Mouse (Mus musculus): ENCODE data around the gene Znrf4. TPM values are rescaled to one million over a fixed set of nuclear protein-coding genes. Genes with fewer than 3 reads are reported as not detected.

Znrf4 gene
- polyA plus RNA-seq, 1 experiment from 2014 or later = not detected

GRCm38 (mm10) chr17:56487441-56487888 is 24.8 kb downstream of the Znrf4 start:
- H3K4me3 ChIP-seq (ENCODE audit: control insufficient read depth in 1 of 2, insufficient read depth in 1 of 2, low read depth in 1 of 2, low read length in 2 of 2) = no peak overlapping the region
- peaks cover 19% of the 10 kb centered on the region for H3K9me3 ChIP-seq (ENCODE audit: control insufficient read depth, low read length)
- no peak overlapping the region for H3K4me2 ChIP-seq (ENCODE audit: low read length)
- H3K9ac ChIP-seq (ENCODE audit: low read length) = no peak overlapping the region
- 5% methylated on average over 2 of the region's 16 CpGs for WGBS
- H3K36me3 ChIP-seq (ENCODE audit: control insufficient read depth, insufficient read depth, low read length) = no peaks in the 10 kb centered on the region
- no peak overlapping the region for H3K27ac ChIP-seq (replicated peaks in 1 of 2; ENCODE audit: control insufficient read depth in 1 of 2, insufficient read depth in 1 of 2, low read depth in 2 of 2, low read length in 2 of 2)
- H3K27me3 ChIP-seq (ENCODE audit: control insufficient read depth, insufficient read depth, low read length) = peaks cover 5% of the 10 kb centered on the region; the same call in 1 of the 2 replicates
- ATAC-seq (ENCODE audit: insufficient number of reproducible peaks, insufficient read depth, low FRiP score, low read depth) = peak; percentile 47; the same call in 1 of the 2 replicates
- no peaks in the 10 kb centered on the region; a peak in 1 of 4 replicates for H3K4me1 ChIP-seq (ENCODE audit: control insufficient read depth in 2 of 2, insufficient read depth in 2 of 2, low read length in 2 of 2)

GRCm38 (mm10) chr17:56485926-56486325 is 26.3 kb downstream of the Znrf4 start:
- Histone ChIP-seq H3K27me3 (ENCODE audit: control insufficient read depth, insufficient read depth, low read length) (peaks cover 9% of the 10 kb centered on the region; the same call in 1 of the 2 replicates), H3K4me1 (ENCODE audit: control insufficient read depth in 2 of 2, insufficient read depth in 2 of 2, low read length in 2 of 2) (no peaks in the 10 kb centered on the region; a peak in 1 of 4 replicates), H3K9ac (ENCODE audit: low read length) (no peak overlapping the region), H3K4me3 (ENCODE audit: control insufficient read depth in 1 of 2, insufficient read depth in 1 of 2, low read depth in 1 of 2, low read length in 2 of 2) (no peak overlapping the region), H3K9me3 (ENCODE audit: control insufficient read depth, low read length) (peaks cover 7% of the 10 kb centered on the region), H3K27ac (replicated peaks in 1 of 2; ENCODE audit: control insufficient read depth in 1 of 2, insufficient read depth in 1 of 2, low read depth in 2 of 2, low read length in 2 of 2) (no peak overlapping the region), H3K36me3 (ENCODE audit: control insufficient read depth, insufficient read depth, low read length) (no peaks in the 10 kb centered on the region), H3K4me2 (ENCODE audit: low read length) (no peak overlapping the region)
- 90% methylated on average over 9 of the region's 9 CpGs for WGBS
- no peak for ATAC-seq (ENCODE audit: insufficient number of reproducible peaks, insufficient read depth, low FRiP score, low read depth)

GRCm38 (mm10) chr17:56485118-56485517 is 27.1 kb downstream of the Znrf4 start:
- Histone ChIP-seq H3K27ac (replicated peaks in 1 of 2; ENCODE audit: control insufficient read depth in 1 of 2, insufficient read depth in 1 of 2, low read depth in 2 of 2, low read length in 2 of 2) (no peak overlapping the region), H3K27me3 (ENCODE audit: control insufficient read depth, insufficient read depth, low read length) (peaks cover 9% of the 10 kb centered on the region; the same call in 1 of the 2 replicates), H3K36me3 (ENCODE audit: control insufficient read depth, insufficient read depth, low read length) (no peaks in the 10 kb centered on the region), H3K9me3 (ENCODE audit: control insufficient read depth, low read length) (no peaks in the 10 kb centered on the region), H3K4me1 (ENCODE audit: control insufficient read depth in 2 of 2, insufficient read depth in 2 of 2, low read length in 2 of 2) (no peaks in the 10 kb centered on the region; a peak in 1 of 4 replicates), H3K4me3 (ENCODE audit: control insufficient read depth in 1 of 2, insufficient read depth in 1 of 2, low read depth in 1 of 2, low read length in 2 of 2) (no peak overlapping the region), H3K9ac (ENCODE audit: low read length) (no peak overlapping the region), H3K4me2 (ENCODE audit: low read length) (no peak overlapping the region)
- whole genome bisulfite sequencing = 71% methylated on average over 8 of the region's 9 CpGs
- ATAC-seq (ENCODE audit: insufficient number of reproducible peaks, insufficient read depth, low FRiP score, low read depth) = no peak

GRCm38 (mm10) chr17:56482671-56483070 is 29.6 kb downstream of the Znrf4 start:
- Histone ChIP-seq H3K27ac (replicated peaks in 1 of 2; ENCODE audit: control insufficient read depth in 1 of 2, insufficient read depth in 1 of 2, low read depth in 2 of 2, low read length in 2 of 2) (no peak overlapping the region), H3K36me3 (ENCODE audit: control insufficient read depth, insufficient read depth, low read length) (no peaks in the 10 kb centered on the region), H3K27me3 (ENCODE audit: control insufficient read depth, insufficient read depth, low read length) (peaks cover 9% of the 10 kb centered on the region; the same call in 1 of the 2 replicates), H3K4me2 (ENCODE audit: low read length) (no peak overlapping the region), H3K4me1 (ENCODE audit: control insufficient read depth in 2 of 2, insufficient read depth in 2 of 2, low read length in 2 of 2) (no peaks in the 10 kb centered on the region; a peak in 1 of 4 replicates), H3K4me3 (ENCODE audit: control insufficient read depth in 1 of 2, insufficient read depth in 1 of 2, low read depth in 1 of 2, low read length in 2 of 2) (no peak overlapping the region), H3K9ac (ENCODE audit: low read length) (no peak overlapping the region), H3K9me3 (ENCODE audit: control insufficient read depth, low read length) (no peaks in the 10 kb centered on the region)
- no peak for ATAC-seq (ENCODE audit: insufficient number of reproducible peaks, insufficient read depth, low FRiP score, low read depth)
- WGBS = 68% methylated on average over 1 of the region's 1 CpGs

- ATAC-seq (ENCODE audit: insufficient number of reproducible peaks, insufficient read depth, low FRiP score, low read depth) = no peak
- WGBS = 17% methylated on average over 6 of the region's 6 CpGs
- H3K36me3 ChIP-seq (ENCODE audit: control insufficient read depth, insufficient read depth, low read length) = no peaks in the 10 kb centered on the region
- H3K4me2 ChIP-seq (ENCODE audit: low read length) = no peak overlapping the region
- peaks cover 6% of the 10 kb centered on the region; the same call in 1 of the 2 replicates for H3K9me3 ChIP-seq (ENCODE audit: control insufficient read depth, low read length)
- no peak overlapping the region for H3K4me3 ChIP-seq (ENCODE audit: control insufficient read depth in 1 of 2, insufficient read depth in 1 of 2, low read depth in 1 of 2, low read length in 2 of 2)
- H3K27ac ChIP-seq (replicated peaks in 1 of 2; ENCODE audit: control insufficient read depth in 1 of 2, insufficient read depth in 1 of 2, low read depth in 2 of 2, low read length in 2 of 2) = no peak overlapping the region
- no peak overlapping the region for H3K9ac ChIP-seq (ENCODE audit: low read length)
- peaks cover 9% of the 10 kb centered on the region; the same call in 1 of the 2 replicates for H3K27me3 ChIP-seq (ENCODE audit: control insufficient read depth, insufficient read depth, low read length)
- H3K4me1 ChIP-seq (ENCODE audit: control insufficient read depth in 2 of 2, insufficient read depth in 2 of 2, low read length in 2 of 2) = peaks cover 12% of the 10 kb centered on the region in 2 experiments
Observed at GRCm38 (mm10) chr17:56479358-56479757, 32.9 kb downstream of the Znrf4 start.

GRCm38 (mm10) chr17:56478191-56478611 is 34.0 kb downstream of the Znrf4 start:
- 63% methylated on average over 11 of the region's 11 CpGs for WGBS
- no peak overlapping the region for H3K4me3 ChIP-seq (ENCODE audit: control insufficient read depth in 1 of 2, insufficient read depth in 1 of 2, low read depth in 1 of 2, low read length in 2 of 2)
- H3K27me3 ChIP-seq (ENCODE audit: control insufficient read depth, insufficient read depth, low read length) = peaks cover 15% of the 10 kb centered on the region
- no peak overlapping the region for H3K9ac ChIP-seq (ENCODE audit: low read length)
- no peaks in the 10 kb centered on the region for H3K36me3 ChIP-seq (ENCODE audit: control insufficient read depth, insufficient read depth, low read length)
- peaks cover 22 to 24% of the 10 kb centered on the region in 2 experiments for H3K4me1 ChIP-seq (ENCODE audit: control insufficient read depth in 2 of 2, insufficient read depth in 2 of 2, low read length in 2 of 2)
- ATAC-seq (ENCODE audit: insufficient number of reproducible peaks, insufficient read depth, low FRiP score, low read depth) = no peak
- peaks cover 6% of the 10 kb centered on the region; the same call in 1 of the 2 replicates for H3K9me3 ChIP-seq (ENCODE audit: control insufficient read depth, low read length)
- no peak overlapping the region for H3K4me2 ChIP-seq (ENCODE audit: low read length)
- no peak overlapping the region for H3K27ac ChIP-seq (replicated peaks in 1 of 2; ENCODE audit: control insufficient read depth in 1 of 2, insufficient read depth in 1 of 2, low read depth in 2 of 2, low read length in 2 of 2)

GRCm38 (mm10) chr17:56477191-56477818 is 34.9 kb downstream of the Znrf4 start:
- Histone ChIP-seq H3K36me3 (ENCODE audit: control insufficient read depth, insufficient read depth, low read length) (no peaks in the 10 kb centered on the region), H3K9me3 (ENCODE audit: control insufficient read depth, low read length) (peaks cover 6% of the 10 kb centered on the region; the same call in 1 of the 2 replicates), H3K27me3 (ENCODE audit: control insufficient read depth, insufficient read depth, low read length) (peaks cover 14% of the 10 kb centered on the region), H3K27ac (replicated peaks in 1 of 2; ENCODE audit: control insufficient read depth in 1 of 2, insufficient read depth in 1 of 2, low read depth in 2 of 2, low read length in 2 of 2) (no peak overlapping the region), H3K9ac (ENCODE audit: low read length) (no peak overlapping the region), H3K4me2 (ENCODE audit: low read length) (no peak overlapping the region), H3K4me3 (ENCODE audit: control insufficient read depth in 1 of 2, insufficient read depth in 1 of 2, low read depth in 1 of 2, low read length in 2 of 2) (no peak overlapping the region), H3K4me1 (ENCODE audit: control insufficient read depth in 2 of 2, insufficient read depth in 2 of 2, low read length in 2 of 2) (peaks cover 29 to 32% of the 10 kb centered on the region in 2 experiments)
- ATAC-seq (ENCODE audit: insufficient number of reproducible peaks, insufficient read depth, low FRiP score, low read depth) = no peak
- WGBS = 86% methylated on average over 19 of the region's 19 CpGs
